In the genomic region with DNA sequence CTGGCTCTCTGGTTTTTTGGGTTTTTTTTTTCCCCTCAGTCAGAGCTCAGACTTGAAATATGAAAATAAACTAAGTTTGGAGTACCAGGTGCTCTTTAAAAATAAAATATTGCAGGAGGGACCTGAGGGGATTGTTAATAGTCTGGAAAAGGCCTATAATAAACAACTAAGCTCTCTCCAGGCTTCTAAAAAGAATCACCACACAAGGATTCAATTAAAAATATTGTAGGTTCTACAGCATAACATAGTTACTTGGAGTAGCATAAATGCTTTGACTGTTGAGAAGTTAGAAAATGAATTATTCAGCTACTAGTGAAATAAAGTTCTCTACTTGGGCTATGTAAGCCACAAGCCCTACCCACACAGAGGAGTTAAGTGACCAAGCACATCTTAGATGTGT, we compare ENCODE assay signal across 25 mouse cellular contexts. TPM values are rescaled to one million over a fixed set of nuclear protein-coding genes. Genes with fewer than 3 reads are reported as not detected.
"Had no signal": no experiment of that assay in that cellular context is flagged by ENCODE, and none has a peak within 500 bp of the region (broad histone marks: within the 10 kb centered on the region; RNA-seq: fewer than 3 reads in every experiment).

No protein-coding gene starts in this region.

- H3K36me3 ChIP-seq: heart, embryonic 10.5 days; heart, embryonic 12.5 days; hindbrain, embryonic 10.5 days; hindbrain, embryonic 12.5 days; intestine, embryonic 15.5 days; limb, embryonic 15.5 days; liver, embryonic 12.5 days had no signal

- DNase-seq: gastrocnemius, adult 2 months; gastrocnemius, postnatal 10 days; gastrocnemius, postnatal 36 days; heart, postnatal 10 days; heart, postnatal 4 days; kidney, adult 18-20 months; kidney, adult 8-10 months; kidney, postnatal 10 days; kidney, postnatal 25 days; kidney, postnatal 4 days; left cerebral cortex, postnatal 4 days had no signal

- ATAC-seq: hindbrain, embryonic 16.5 days; inflammation-experienced regulatory T-cells, adult 6 months; intestine, embryonic 15.5 days; intestine, postnatal 0 days; liver, embryonic 12.5 days had no signal

- H3K27ac ChIP-seq: gastrocnemius, adult 2 months; heart, embryonic 10.5 days; hindbrain, embryonic 10.5 days; hindbrain, embryonic 12.5 days; hindbrain, embryonic 14.5 days; intestine, embryonic 15.5 days; layer of hippocampus, adult 2 months; left cerebral cortex, adult 2 months; limb, embryonic 15.5 days; liver, embryonic 12.5 days; liver, embryonic 14.5 days had no signal

- H3K4me2 ChIP-seq: heart, embryonic 12.5 days; hindbrain, embryonic 12.5 days; hindbrain, embryonic 14.5 days; intestine, embryonic 15.5 days; limb, embryonic 15.5 days; liver, embryonic 12.5 days had no signal

- H3K4me3 ChIP-seq: gastrocnemius, adult 2 months; heart, embryonic 10.5 days; heart, embryonic 12.5 days; hindbrain, embryonic 10.5 days; hindbrain, embryonic 12.5 days; intestine, embryonic 15.5 days; layer of hippocampus, adult 2 months; left cerebral cortex, adult 2 months; limb, embryonic 15.5 days; liver, embryonic 12.5 days had no signal

- H3K9me3 ChIP-seq: heart, embryonic 10.5 days; heart, embryonic 12.5 days; hindbrain, embryonic 10.5 days; hindbrain, embryonic 12.5 days; intestine, embryonic 15.5 days; limb, embryonic 15.5 days; liver, embryonic 12.5 days had no signal

- H3K9ac ChIP-seq: heart, embryonic 12.5 days; hindbrain, embryonic 12.5 days; hindbrain, embryonic 14.5 days; intestine, embryonic 15.5 days; limb, embryonic 15.5 days; liver, embryonic 12.5 days; liver, embryonic 14.5 days had no signal

- H3K4me1 ChIP-seq: heart, embryonic 10.5 days; heart, embryonic 12.5 days; hindbrain, embryonic 10.5 days; hindbrain, embryonic 12.5 days; intestine, embryonic 15.5 days; liver, embryonic 12.5 days had no signal

- H3K27me3 ChIP-seq: heart, embryonic 12.5 days; hindbrain, embryonic 12.5 days; intestine, embryonic 15.5 days; limb, embryonic 15.5 days; liver, embryonic 12.5 days had no signal

RNA-seq across cellular contexts. Expression of a gene that starts 17.9 kb away (rescaled TPM):
- polyA plus RNA-seq: inflammation-experienced regulatory T-cells, adult 6 months had no signal
